Mouse (Mus musculus) liver, adult 2 months (tissue): Measurements from ENCODE around the gene Spire2. TPM values are rescaled to one million over a fixed set of nuclear protein-coding genes. Genes with fewer than 3 reads are reported as not detected.

Source experiments
- DNase-seq: peaks from one replicate; pipeline ENCODE4 v3.0.0-alpha.2; 2011; ENCODE audit warnings: low read depth, low spot score; ENCODE audit errors: extremely low read depth
- H3K27ac ChIP-seq: fragments of 200-500 bp; replicated peaks from 2 replicates; pipeline ENCODE4 v1.5.1; 2012; ENCODE audit warnings: low read depth, mild to moderate bottlenecking, control low read depth, inconsistent platforms, low read length; ENCODE audit not compliant: insufficient read depth
- H3K27me3 ChIP-seq: fragments of 200-500 bp; 2 replicates; pipeline ENCODE4 v1.6.1; 2012; ENCODE audit warnings: mild to moderate bottlenecking, moderate library complexity, low read length, inconsistent platforms; ENCODE audit not compliant: control insufficient read depth, insufficient read depth
- H3K36me3 ChIP-seq: fragments of 200-500 bp; 2 replicates; pipeline ENCODE4 v1.6.1; 2012; ENCODE audit warnings: low read length, inconsistent platforms; ENCODE audit not compliant: control insufficient read depth, insufficient read depth
- H3K4me1 ChIP-seq: fragments of 200-500 bp; 2 replicates; pipeline ENCODE4 v1.6.1; 2011; ENCODE audit warnings: low read length; ENCODE audit not compliant: control insufficient read depth, insufficient read depth
- H3K4me3 ChIP-seq: fragments of 200-500 bp; 2 replicates; pipeline ENCODE4 v1.5.1; 2011; ENCODE audit warnings: low read depth, mild to moderate bottlenecking, control low read depth, low read length, moderate library complexity; ENCODE audit not compliant: insufficient read depth
- H3K79me2 ChIP-seq: fragments of 200-500 bp; 2 replicates; pipeline ENCODE4 v1.6.1; 2012; ENCODE audit warnings: inconsistent platforms, mild to moderate bottlenecking, low read length, moderate library complexity; ENCODE audit not compliant: control insufficient read depth, insufficient read depth
- H3K9ac ChIP-seq: fragments of 200-500 bp; 2 replicates; pipeline ENCODE4 v1.6.1; 2012; ENCODE audit warnings: low read depth, mild to moderate bottlenecking, control low read depth, inconsistent platforms, low read length
- CTCF ChIP-seq: fragments of 200-500 bp; IDR thresholded peaks from 2 replicates; pipeline ENCODE4 v1.5.1; 2011; ENCODE audit warnings: low read depth, low read length, control low read depth
- POLR2A ChIP-seq: fragments of 200-500 bp; IDR thresholded peaks from 2 replicates; pipeline ENCODE4 v1.6.1; 2011; ENCODE audit warnings: low read length, control low read depth; ENCODE audit not compliant: insufficient read depth; ENCODE audit errors: extremely low read depth
- WGBS: fragments of 180-500 bp; shearing (Covaris S2); methylation state at CpG from one replicate; pipeline ENCODE4 v1.1.7; 2018; 5-methylcytosine and 5-hydroxymethylcytosine counted together
- polyA plus RNA-seq: library from polyadenylated mRNA; depleted of rRNA; stranded (reverse); fragments of >200 nt; gene quantifications from 2 replicates; pipeline ENCODE4 v1.2.3, GENCODE M21; 2012
- total RNA-seq: library from RNA; depleted of rRNA; stranded (reverse); fragments of >200 nt; gene quantifications from 2 replicates; pipeline ENCODE4 v1.2.3, GENCODE M21; 2014

Spire2 gene
- total and polyA plus RNA-seq, 2 experiments = under 0.01 to 0.13 TPM

- 63% methylated on average over 8 of the region's 8 CpGs for WGBS
- no peak overlapping the region for H3K4me3 ChIP-seq
- TF ChIP-seq CTCF = no peak
- no peak for TF ChIP-seq POLR2A
These were observed 43.6 kb downstream of the Spire2 start for GRCm38 (mm10) chr8:123376106-123376505.

DNA sequence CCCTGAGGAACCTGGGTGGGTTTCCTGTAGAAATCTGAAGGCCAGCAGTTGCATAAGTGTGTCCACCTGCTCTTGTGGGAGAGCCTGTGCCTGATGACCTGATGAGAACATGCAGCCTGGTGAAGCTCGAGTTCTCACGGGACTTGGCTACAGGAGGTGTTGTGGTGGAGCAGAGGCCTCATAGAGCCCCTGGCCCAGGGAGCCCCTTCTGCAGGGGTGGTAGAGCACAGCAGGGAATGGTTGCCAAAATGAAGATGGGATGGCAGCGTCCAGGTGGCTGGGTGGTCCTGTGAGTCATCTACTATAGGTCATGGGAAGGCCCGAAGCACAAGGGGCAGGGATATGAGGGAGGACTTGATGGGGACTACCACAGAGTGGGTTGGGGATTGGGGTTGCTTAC is 49.2 kb downstream of the Spire2 start:
- 90% methylated on average over 4 of the region's 4 CpGs for WGBS
- TF ChIP-seq CTCF (no peak), POLR2A (no peak)
- no peaks in the 10 kb centered on the region for H3K27me3 ChIP-seq
- H3K4me1 ChIP-seq = no peaks in the 10 kb centered on the region
- no peak overlapping the region for H3K4me3 ChIP-seq
- H3K9ac ChIP-seq = no peak overlapping the region
- peaks cover 36% of the 10 kb centered on the region for H3K36me3 ChIP-seq
- no peak for DNase-seq
- H3K27ac ChIP-seq = no peak overlapping the region
- H3K79me2 ChIP-seq = peaks cover 7% of the 10 kb centered on the region; the same call in 1 of the 2 replicates

More at GRCm38 (mm10) chr8:123376106-123376505, 43.6 kb downstream of the Spire2 start:
- Histone ChIP-seq H3K4me1 (peaks cover 11% of the 10 kb centered on the region; the same call in 1 of the 2 replicates), H3K27ac (no peak overlapping the region), H3K27me3 (no peaks in the 10 kb centered on the region), H3K79me2 (peaks cover 17% of the 10 kb centered on the region; the same call in 1 of the 2 replicates), H3K9ac (no peak overlapping the region), H3K36me3 (no peaks in the 10 kb centered on the region)
- no peak for DNase-seq

GRCm38 (mm10) chr8:123382516-123382915 is 50.0 kb downstream of the Spire2 start:
- TF ChIP-seq POLR2A = no peak
- TF ChIP-seq CTCF = no peak
- H3K27ac ChIP-seq = no peak overlapping the region
- H3K79me2 ChIP-seq = peaks cover 7% of the 10 kb centered on the region; the same call in 1 of the 2 replicates
- no peak overlapping the region for H3K4me3 ChIP-seq
- peaks cover 36% of the 10 kb centered on the region for H3K36me3 ChIP-seq
- H3K4me1 ChIP-seq = no peaks in the 10 kb centered on the region
- no peak overlapping the region for H3K9ac ChIP-seq
- no peaks in the 10 kb centered on the region for H3K27me3 ChIP-seq
- WGBS = 87% methylated on average over 8 of the region's 8 CpGs
- DNase-seq = no peak

GRCm38 (mm10) chr8:123384883-123385540 is 52.5 kb downstream of the Spire2 start:
- no peak for DNase-seq
- peaks cover 49% of the 10 kb centered on the region for H3K36me3 ChIP-seq
- 59% methylated on average over 9 of the region's 9 CpGs for WGBS
- TF ChIP-seq POLR2A = no peak
- peak; percentile 32; the same call in 1 of the 2 replicates for TF ChIP-seq CTCF
- H3K9ac ChIP-seq = no peak overlapping the region
- H3K79me2 ChIP-seq = no peaks in the 10 kb centered on the region
- no peaks in the 10 kb centered on the region for H3K4me1 ChIP-seq
- no peak overlapping the region for H3K4me3 ChIP-seq
- H3K27me3 ChIP-seq = no peaks in the 10 kb centered on the region
- H3K27ac ChIP-seq = no peak overlapping the region

DNA sequence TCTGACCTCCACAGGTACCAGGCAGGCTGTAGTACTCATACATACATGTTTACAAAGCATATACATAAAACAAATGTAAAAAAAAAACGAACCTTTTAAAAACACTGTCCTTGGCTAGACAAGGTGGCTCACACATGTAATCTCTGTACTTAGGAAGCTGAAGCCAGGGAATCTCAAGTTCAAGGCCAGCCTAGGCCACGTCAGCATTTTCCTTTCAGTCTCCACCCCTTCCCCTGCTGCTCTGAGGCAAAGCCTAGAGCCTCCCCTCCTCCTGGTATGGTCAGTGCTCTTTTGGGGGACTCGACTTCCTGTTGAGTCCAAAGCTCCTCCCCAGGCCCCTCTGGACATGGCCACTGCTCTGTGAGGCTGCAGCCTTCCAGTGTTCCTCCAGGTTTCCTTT is 54.5 kb downstream of the Spire2 start:
- WGBS = 56% methylated on average over 3 of the region's 3 CpGs
- no peaks in the 10 kb centered on the region for H3K79me2 ChIP-seq
- TF ChIP-seq POLR2A (no peak), CTCF (no peak)
- H3K27me3 ChIP-seq = no peaks in the 10 kb centered on the region
- H3K4me1 ChIP-seq = no peaks in the 10 kb centered on the region
- no peak overlapping the region for H3K27ac ChIP-seq
- no peak overlapping the region for H3K4me3 ChIP-seq
- peaks cover 63% of the 10 kb centered on the region for H3K36me3 ChIP-seq
- DNase-seq = peak; percentile 19
- no peak overlapping the region for H3K9ac ChIP-seq

DNA sequence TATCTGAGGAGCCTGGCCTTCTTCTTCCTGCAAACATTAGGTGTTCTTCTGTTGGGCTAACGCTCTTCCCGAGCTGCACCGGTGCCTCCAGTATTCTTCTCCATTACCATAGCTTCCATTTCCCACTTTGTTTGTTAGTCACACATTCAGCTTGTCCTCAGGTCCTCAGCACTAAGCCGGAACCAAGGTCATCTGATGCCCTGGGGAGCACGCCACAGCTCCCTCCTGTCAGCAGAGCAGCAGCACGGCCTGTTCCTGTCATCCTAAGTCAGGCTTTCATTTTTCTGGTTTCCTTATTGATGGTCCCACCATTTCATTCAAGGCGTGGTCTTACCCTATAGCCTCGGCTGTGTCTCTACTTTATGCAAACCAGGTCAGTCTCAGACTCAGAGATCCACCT is 55.3 kb downstream of the Spire2 start:
- Histone ChIP-seq H3K4me1 (no peaks in the 10 kb centered on the region), H3K27ac (no peak overlapping the region), H3K79me2 (no peaks in the 10 kb centered on the region), H3K27me3 (no peaks in the 10 kb centered on the region), H3K36me3 (peaks cover 64% of the 10 kb centered on the region), H3K9ac (no peak overlapping the region), H3K4me3 (no peak overlapping the region)
- 88% methylated on average over 8 of the region's 8 CpGs for WGBS
- DNase-seq = no peak
- TF ChIP-seq POLR2A = no peak
- TF ChIP-seq CTCF = no peak
